Mouse (Mus musculus) cerebellum, adult 18-20 months (tissue): ENCODE data around the gene Nptx2.

Experiments used
- DNase-seq, 2 experiments: peaks; one replicate each; pipeline ENCODE4 v3.0.0; 2021

Nptx2 gene

GRCm38 (mm10) chr5:144545653-144546422 lies at the start of gene Nptx2:
Nptx2 (plus strand) TSS chr5:144545902.
- DNase-seq, result peak; percentile 9 to 39

- DNase-seq, result no peak
These were observed 49.2 kb upstream of the Nptx2 start for GRCm38 (mm10) chr5:144496481-144496880.

- no peak for DNase-seq
These were observed 41.5 kb upstream of the Nptx2 start for GRCm38 (mm10) chr5:144504239-144504638.

- no peak for DNase-seq
These were observed 40.0 kb upstream of the Nptx2 start for GRCm38 (mm10) chr5:144505731-144506130.

DNA sequence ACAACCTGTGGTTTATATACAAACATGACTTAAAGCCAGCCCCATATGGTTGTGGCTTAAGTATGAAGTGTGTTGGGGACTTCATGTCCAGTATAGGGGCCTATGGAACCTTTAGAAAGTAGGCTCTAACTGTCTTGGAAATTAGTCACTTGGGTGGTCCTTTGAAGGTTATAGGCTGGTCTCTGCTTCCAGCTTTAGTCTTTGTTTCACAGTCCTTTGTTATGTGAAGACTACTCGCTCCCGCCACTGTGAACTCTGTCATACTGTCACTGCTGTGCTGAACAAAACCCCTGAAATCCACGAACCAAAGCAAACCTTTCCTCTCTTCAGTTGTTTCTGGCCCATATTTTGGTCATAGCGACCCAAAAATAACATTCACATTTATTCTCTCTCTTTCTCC lies 39.5 kb upstream of the Nptx2 start:
- DNase-seq, result no peak

DNA sequence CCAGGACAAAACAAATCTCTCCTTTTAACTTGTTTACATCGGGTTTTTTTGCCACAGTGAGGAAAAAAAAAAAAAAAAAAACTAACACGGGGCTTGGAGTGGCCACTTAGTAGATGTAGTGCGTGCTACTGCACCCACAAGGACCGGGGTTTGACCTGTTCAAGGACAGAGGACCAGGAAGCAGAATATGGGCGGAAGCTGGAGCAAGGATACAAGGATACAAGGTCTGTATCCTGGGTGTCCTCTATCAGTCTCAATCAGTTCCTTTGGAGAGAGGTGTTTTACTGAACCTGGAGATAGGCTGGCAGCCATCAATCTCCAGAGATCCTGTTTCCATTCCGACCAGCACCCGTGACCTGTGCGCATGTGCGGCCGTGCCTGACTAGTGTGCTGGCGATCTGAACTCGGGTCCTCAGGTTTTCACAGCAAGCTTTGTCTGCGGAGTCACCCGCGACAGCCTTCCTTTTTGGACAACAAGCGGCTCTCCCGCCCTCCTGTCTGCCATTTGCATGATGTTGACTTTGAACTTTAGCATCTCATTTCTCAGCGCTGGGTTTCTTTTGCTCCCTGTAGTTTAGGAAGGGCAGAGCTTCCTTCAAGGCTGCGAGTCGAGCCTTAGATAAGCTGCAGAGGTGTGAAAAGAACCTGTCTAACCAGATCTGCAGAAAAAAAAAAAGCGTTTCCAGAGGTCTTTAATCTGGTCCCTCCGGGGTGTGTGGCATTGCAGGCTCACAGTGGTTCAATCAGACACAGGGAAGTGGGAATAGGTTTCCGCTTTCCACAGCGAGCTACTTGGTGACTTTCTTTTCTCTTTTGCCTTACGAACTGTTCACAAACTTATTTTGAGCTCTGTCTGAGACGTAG lies 38.8 kb upstream of the Nptx2 start:
- DNase-seq, result no peak

DNA sequence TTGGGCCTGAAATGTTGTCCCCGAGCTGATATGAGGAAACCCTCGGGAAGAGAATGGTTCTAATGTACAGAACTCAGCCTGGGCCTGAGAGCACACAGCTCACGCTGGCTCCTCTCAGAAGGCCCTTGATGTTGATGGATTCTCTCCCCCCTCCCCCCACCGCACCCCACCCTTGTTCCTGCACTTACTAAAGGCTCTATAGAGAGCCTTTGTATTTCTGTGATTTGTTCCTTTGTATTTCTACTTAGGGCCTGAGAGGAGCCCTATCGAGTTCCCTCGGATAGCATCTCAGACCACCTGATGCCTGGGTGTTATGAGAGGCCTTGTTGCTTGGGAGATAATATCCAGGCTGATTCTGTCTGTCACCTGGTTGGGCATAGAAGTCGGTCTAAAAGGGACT lies 36.3 kb upstream of the Nptx2 start:
- DNase-seq, result no peak

DNA sequence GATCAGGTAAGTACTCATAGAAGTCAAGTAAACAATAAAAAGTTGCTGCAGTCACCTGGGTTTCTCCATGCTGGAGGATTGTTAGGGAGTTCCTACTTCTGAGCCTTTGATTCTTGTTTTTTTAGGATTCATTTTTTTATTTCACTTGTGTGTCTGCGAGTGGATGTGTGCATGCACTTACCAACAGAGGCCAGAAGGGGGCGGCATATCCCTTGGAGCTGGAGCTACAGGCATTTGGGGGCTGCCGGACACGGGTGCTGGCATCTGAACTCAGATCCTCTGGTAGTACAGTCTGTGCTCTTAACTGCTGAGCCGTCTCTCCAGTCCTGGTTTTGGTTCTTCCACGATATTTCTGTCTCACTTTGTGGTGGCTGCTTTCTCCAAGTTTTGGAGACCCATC lies 31.0 kb upstream of the Nptx2 start:
- DNase-seq, result no peak

DNA sequence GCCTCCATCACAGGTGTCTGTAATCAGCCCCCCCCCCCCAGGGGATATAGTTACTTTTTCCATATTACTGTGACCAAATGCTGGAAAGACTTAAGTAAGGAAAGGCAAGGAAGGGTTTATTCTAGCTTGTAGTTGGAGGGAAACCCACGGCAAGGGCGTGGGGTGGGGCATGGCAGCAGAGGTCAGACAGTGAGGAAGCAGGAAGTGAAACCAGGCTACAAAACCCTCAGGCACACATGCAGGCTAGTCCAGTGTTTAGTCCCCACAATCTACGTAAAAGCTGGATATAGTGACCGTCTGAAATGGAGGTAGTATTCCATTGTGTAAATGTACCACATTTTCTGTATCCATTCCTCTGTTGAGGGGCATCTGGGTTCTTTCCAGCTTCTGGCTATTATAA lies 30.5 kb upstream of the Nptx2 start:
- no peak for DNase-seq

GRCm38 (mm10) chr5:144520096-144520495 lies 25.6 kb upstream of the Nptx2 start:
- DNase-seq, result no peak

- DNase-seq, result no peak
These were observed 20.9 kb upstream of the Nptx2 start for GRCm38 (mm10) chr5:144524774-144525173.

DNA sequence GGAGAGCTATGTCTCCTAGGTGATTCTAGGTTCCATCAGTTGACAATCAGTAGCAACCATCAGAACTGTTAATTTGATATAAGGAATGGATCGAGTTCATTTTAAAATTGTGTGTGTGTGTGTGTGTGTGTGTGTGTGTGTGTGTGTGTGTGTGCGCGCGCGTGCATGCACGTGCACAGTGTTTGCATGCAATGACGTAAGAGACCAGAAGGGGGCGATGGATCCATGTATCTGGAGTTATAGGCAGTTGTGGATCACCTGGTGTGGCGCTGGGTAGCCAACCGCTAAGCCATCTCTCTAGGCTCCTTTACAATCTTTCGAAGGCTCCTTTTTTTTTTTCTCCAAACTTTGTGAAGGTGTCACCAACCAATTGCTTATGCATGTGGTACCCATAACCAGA lies 16.6 kb upstream of the Nptx2 start:
- DNase-seq, result no peak

GRCm38 (mm10) chr5:144542711-144543308 lies 2.9 kb upstream of the Nptx2 start:
- DNase-seq, result no peak

DNA sequence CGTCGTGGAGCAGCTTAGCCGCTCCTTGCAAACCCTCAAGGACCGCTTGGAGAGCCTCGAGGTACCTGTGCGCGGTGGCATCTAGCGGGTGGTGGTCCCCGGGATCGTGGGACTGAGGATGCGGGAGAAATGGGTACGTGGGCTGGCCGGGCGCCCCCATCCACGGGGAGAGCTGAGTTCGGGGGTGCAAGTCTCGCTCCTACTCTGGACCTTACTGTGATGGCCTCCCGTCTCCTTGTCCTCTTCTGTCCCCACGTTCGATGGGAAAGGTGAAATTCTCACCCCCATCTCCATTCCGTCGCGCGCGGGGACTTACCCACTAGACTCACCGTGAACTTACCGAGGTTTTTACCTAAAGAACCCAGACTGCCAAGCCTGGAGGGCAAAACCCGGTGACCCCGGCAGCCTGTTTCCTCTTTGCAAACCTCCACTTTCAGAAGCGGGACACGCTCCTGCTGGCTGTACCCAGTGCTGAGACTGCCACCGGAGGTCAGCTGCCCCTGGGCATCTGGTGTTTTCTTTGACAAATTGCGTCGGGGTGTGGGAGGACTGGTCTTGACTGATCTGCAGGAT lies 807 bp downstream of the Nptx2 start:
- DNase-seq, result no peak

DNA sequence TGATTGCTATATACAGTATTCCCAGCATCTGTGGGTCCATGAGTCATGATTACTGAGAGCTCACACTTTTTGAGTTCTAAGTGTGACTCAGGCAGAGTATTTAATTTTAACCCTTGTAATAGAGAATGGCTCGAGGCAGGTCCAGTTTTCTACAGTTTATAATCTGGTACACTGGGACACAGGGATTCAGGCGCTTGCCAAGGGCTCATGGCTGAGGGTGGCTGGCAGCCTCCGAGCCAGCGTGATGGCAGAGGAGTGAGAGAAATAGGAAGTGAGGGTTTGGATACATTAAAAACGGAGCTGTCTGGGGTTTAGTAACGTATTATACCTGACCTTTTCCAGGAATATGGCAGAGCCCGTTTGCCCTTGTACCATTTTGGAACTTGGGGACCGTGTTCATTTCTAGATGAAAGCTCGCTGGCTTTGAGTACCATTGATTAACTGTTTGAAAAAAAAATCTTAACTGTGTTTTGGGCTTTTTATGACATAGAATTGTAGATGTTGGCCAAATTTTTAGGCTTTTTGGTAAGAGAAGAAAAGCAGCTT lies 1.7 kb downstream of the Nptx2 start:
- DNase-seq, result no peak

GRCm38 (mm10) chr5:144548079-144548631 lies 2.5 kb downstream of the Nptx2 start:
- DNase-seq, result no peak

- DNase-seq, result no peak
These were observed 4.3 kb downstream of the Nptx2 start for GRCm38 (mm10) chr5:144550003-144550402.

- no peak for DNase-seq
These were observed 5.0 kb downstream of the Nptx2 start for GRCm38 (mm10) chr5:144550622-144551137.

DNA sequence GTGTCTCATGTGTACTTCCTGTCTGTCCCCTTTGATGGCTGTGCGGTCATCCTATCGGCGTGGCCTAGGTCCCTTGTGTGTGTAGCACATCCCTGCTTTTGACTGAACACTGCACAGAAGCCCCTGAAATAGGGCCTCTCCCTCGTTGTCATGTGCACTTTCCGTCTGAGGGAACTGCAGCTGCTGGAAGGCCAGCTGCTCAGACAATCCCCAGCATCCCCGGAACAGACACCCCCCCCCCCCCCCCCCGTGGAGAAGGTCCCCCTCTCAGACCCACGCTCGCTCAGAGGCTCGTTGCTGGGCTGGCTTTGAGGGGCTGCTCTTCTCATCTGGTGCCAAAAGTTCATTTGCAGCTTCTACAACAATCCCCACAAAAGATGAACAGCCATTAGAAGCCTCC lies 11.0 kb downstream of the Nptx2 start:
- no peak for DNase-seq

GRCm38 (mm10) chr5:144557363-144557762 lies 11.7 kb downstream of the Nptx2 start:
- no peak for DNase-seq

DNA sequence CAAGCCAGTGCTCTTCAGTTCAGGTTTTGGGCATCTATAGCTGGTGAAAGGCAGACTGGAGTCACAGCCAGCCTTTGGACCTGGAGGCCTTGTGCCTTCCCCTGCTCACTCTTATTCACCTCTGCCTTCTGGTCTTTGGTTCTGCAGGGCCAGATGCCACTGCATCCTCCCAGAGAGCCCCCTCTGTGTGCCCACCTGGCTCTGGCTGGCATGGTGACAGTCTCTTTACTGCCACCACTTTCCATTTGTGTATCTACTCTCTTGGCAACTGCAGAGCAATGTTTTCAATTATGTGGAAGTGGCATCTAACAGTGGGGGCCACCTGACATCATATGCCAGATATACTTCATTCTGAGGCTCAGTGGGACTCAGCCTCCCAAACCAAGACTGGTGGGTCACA lies 12.8 kb downstream of the Nptx2 start:
- DNase-seq, result no peak

- no peak for DNase-seq
These were observed 20.0 kb downstream of the Nptx2 start for GRCm38 (mm10) chr5:144565739-144566138.

DNA sequence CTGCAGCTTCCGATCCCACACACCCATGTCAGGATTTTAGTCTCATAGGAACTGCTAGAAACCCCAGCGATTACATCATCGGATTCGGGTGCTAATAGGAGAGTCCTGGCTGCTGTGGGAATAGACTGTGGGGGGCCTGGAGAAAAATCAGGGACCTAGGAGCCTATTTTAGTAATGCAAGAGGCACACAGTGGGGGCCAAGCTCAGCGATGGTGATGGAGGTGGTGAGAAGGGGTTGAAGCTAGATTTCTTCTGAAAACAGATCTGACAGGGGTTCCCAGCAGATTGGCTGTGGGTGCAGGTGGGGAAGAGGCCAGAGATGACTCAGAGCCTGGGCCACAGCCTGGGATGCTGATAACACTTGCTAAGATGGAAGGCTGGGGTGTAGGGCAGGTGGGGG lies 39.4 kb downstream of the Nptx2 start:
- DNase-seq, result no peak
